Mouse (Mus musculus) kidney, adult 10 weeks (tissue): Measurements from ENCODE around the gene Olfr1252. TPM values are rescaled to one million over a fixed set of nuclear protein-coding genes. Genes with fewer than 3 reads are reported as not detected.

ENCODE experiments used
- polyA plus RNA-seq: library from polyadenylated mRNA; stranded (reverse); fragments of 350-450 nt; fragmentation: Illumina TruSeq; extraction: RNeasy Lipid Tissue Mini Kit (QIAGEN cat#74804); gene quantifications from one replicate; pipeline ENCODE4 v1.2.3, GENCODE M21; 2014; ENCODE audit warnings: low read depth, low replicate concordance

Gene Olfr1252
- not detected for polyA plus RNA-seq

DNA sequence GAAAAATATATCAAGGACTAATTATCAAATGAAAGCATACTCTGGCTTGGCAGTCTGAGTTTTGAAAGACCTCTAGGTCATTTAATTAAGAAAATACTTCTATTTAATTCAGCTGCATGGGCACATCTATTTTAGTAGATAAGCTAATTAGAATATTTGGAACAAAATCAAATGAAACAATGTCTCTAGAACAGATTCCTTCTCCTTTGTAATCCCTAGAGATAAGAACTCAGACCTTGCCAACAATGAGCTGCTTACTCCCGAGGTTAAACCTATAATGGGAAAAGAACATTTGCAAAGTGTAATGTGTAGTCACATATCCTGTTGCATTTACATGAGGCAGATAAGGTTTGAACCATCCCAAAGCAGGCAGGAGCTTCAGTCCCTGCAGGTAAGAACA lies at the start of gene Olfr1252:
Olfr1252 (minus strand) TSS at position 101 of the 400 bp plus-strand sequence.

DNA sequence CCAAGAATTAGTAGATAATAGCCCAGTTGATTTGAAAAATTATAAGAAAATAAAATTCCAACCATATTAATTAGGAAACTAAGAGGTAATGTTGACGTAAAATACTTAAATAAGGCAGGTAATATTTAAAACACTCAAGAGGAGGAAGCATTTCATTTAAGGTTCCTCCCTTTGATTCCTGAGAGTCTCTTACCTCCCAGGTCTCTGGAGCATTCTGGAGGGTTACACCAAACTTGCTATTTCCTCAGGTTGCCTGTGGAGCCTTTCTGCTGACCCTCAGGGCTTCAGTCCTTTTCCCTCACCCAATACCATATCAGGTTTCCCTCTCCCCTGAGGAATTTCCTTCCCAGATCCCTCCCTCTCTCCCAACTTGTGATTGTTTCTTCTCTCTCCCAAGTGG lies 32.2 kb upstream of the Olfr1252 start, which contains the start of gene Olfr1253:
Olfr1253 (minus strand) TSS at position 101 of the 400 bp plus-strand sequence.

DNA sequence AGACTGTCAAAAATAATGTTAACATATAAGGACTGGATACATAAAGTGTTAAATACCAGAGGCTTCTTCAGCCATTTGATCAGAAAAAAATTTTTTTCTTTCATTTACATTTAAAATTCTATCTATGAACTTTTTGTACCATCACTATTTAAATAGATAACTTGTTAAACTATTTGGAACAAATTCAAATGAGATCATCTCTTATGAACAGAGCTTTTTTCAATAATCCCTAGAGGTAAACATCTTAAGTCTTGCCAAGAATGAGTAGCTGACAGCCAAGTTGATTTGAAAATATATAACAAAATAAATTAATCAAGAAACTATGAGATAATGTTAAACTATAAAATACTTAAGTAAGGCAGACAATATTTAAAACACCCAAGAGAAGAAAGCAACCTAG lies 53.0 kb downstream of the Olfr1252 start, which contains the start of gene Olfr1251:
Olfr1251 (minus strand) TSS at position 101 of the 400 bp plus-strand sequence.

Other genes with a start within 250 kb of the Olfr1252 start
- not detected for gene Olfr1241, start 237.9 kb downstream of the Olfr1252 start, polyA plus RNA-seq
- not detected for gene Olfr1242, start 226.7 kb downstream of the Olfr1252 start, polyA plus RNA-seq
- not detected for gene Olfr1243, start 193.5 kb downstream of the Olfr1252 start, polyA plus RNA-seq
- gene Olfr1245, start 146.6 kb downstream of the Olfr1252 start, polyA plus RNA-seq, result not detected
- gene Olfr1246, start 131.9 kb downstream of the Olfr1252 start, polyA plus RNA-seq, result not detected
- gene Olfr1247, start 110.9 kb downstream of the Olfr1252 start, polyA plus RNA-seq, result not detected
- not detected for gene Olfr1248, start 106.8 kb downstream of the Olfr1252 start, polyA plus RNA-seq
- gene Olfr1249, start 90.0 kb downstream of the Olfr1252 start, polyA plus RNA-seq, result not detected
- not detected for gene Olfr1250, start 63.5 kb downstream of the Olfr1252 start, polyA plus RNA-seq
- gene Olfr1251, start 53.1 kb downstream of the Olfr1252 start, polyA plus RNA-seq, result not detected
- not detected for gene Olfr1253, start 32.1 kb upstream of the Olfr1252 start, polyA plus RNA-seq
- gene Olfr1254, start 68.6 kb upstream of the Olfr1252 start, polyA plus RNA-seq, result not detected
- gene Olfr1255, start 87.0 kb upstream of the Olfr1252 start, polyA plus RNA-seq, result not detected
- gene Olfr1256, start 116.5 kb upstream of the Olfr1252 start, polyA plus RNA-seq, result not detected
- gene Olfr48, start 123.2 kb upstream of the Olfr1252 start, polyA plus RNA-seq, result not detected
- not detected for gene Olfr1257, start 153.4 kb upstream of the Olfr1252 start, polyA plus RNA-seq
- gene Olfr1258, start 202.3 kb upstream of the Olfr1252 start, polyA plus RNA-seq, result not detected
- gene Olfr1259, start 223.7 kb upstream of the Olfr1252 start, polyA plus RNA-seq, result not detected
- gene Olfr1260, start 249.3 kb upstream of the Olfr1252 start, polyA plus RNA-seq, result not detected